Mouse (Mus musculus): ENCODE measurements around the gene Fam151a.
"Not testable (repeated sequence)": the region's sequence is repeated elsewhere in the genome, so short reads cannot be mapped to it uniquely, and the experiment has no call there.

DNA sequence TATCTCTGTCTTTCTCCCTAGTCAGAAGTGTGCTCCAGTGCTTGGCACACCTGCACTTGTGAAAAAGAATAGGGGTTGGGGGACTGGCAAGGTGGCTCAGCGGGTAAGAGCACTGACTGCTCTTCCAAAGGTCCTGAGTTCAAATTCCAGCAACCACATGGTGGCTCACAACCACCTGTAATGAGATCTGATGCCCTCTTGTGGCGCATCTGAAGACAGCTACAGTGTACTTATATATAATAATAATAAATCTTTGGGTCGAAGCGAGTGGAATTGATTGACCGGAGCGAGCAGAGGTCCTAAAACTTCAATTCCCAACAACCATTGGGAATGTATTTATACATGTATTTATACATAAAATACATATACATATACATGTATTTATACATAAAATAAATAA is 42.1 kb downstream of the Fam151a start:
- not testable (repeated sequence) for TF ChIP-seq ZMIZ1 (IDR thresholded peaks at IDR 0.05; ENCODE audit: low read depth, low read length); MAZ (IDR thresholded peaks at IDR 0.05; ENCODE audit: low read depth, low read length); POLR2AphosphoS2 (IDR thresholded peaks at IDR 0.05; ENCODE audit: low read depth, low read length); SIN3A (IDR thresholded peaks at IDR 0.05; ENCODE audit: low read length); POLR2A (IDR thresholded peaks at IDR 0.05; ENCODE audit: low read depth, low read length); ZKSCAN1 (IDR thresholded peaks at IDR 0.05; ENCODE audit: borderline replicate concordance, low read depth, low read length); MAX (IDR thresholded peaks at IDR 0.05; ENCODE audit: low read length); ZNF384 (IDR thresholded peaks at IDR 0.05; ENCODE audit: low read depth, low read length); HCFC1 (IDR thresholded peaks at IDR 0.05; ENCODE audit: low read depth, low read length); UBTF (IDR thresholded peaks at IDR 0.05; ENCODE audit: low read depth, low read length); JUN (IDR thresholded peaks at IDR 0.05; ENCODE audit: insufficient read depth, low read depth, low read length)
- TF ChIP-seq CTCF (conservative IDR thresholded peaks at IDR 0.05 in 1 of 2, IDR thresholded peaks at IDR 0.05 in 1 of 2; ENCODE audit: low read depth in 2 of 2, low read length in 2 of 2) = peak in 1 of 2 experiments; percentile 50; a peak in 2 of 4 replicates
